Mouse (Mus musculus) kidney, adult 2 months (tissue): Measurements from ENCODE around the gene Dok1. TPM values are rescaled to one million over a fixed set of nuclear protein-coding genes. Genes with fewer than 3 reads are reported as not detected.

Experiments used
- DNase-seq: peaks from one replicate; pipeline ENCODE4 v3.0.0; 2021
- H3K27ac ChIP-seq: fragments of 200-500 bp; 2 replicates; pipeline ENCODE4 v1.5.1; 2012; ENCODE audit warnings: low read depth, low read length, control low read depth, inconsistent platforms; ENCODE audit not compliant: insufficient read depth
- H3K27me3 ChIP-seq: fragments of 200-500 bp; replicated peaks from 2 replicates; pipeline ENCODE4 v1.6.1; 2012; ENCODE audit warnings: mild to moderate bottlenecking, moderate library complexity, low read length, inconsistent platforms; ENCODE audit not compliant: control insufficient read depth, insufficient read depth
- H3K36me3 ChIP-seq: fragments of 200-500 bp; 2 replicates; pipeline ENCODE4 v1.6.1; 2012; ENCODE audit warnings: mild to moderate bottlenecking, moderate library complexity, low read length, inconsistent platforms; ENCODE audit not compliant: control insufficient read depth, insufficient read depth
- H3K4me1 ChIP-seq: fragments of 200-500 bp; 2 replicates; pipeline ENCODE4 v1.6.1; 2011; ENCODE audit warnings: low read length; ENCODE audit not compliant: control insufficient read depth, insufficient read depth
- H3K4me3 ChIP-seq: fragments of 200-500 bp; 2 replicates; pipeline ENCODE4 v1.5.1; 2011; ENCODE audit warnings: mild to moderate bottlenecking, low read depth, low read length, control low read depth; ENCODE audit not compliant: insufficient read depth
- CTCF ChIP-seq: fragments of 200-500 bp; conservative IDR thresholded peaks from 2 replicates; pipeline ENCODE4 v1.5.1; 2011; ENCODE audit warnings: low read depth, mild to moderate bottlenecking, control low read depth, low read length, moderate library complexity, mixed read lengths; ENCODE audit not compliant: insufficient read depth, insufficient read length
- POLR2A ChIP-seq: fragments of 200-500 bp; IDR thresholded peaks from one replicate; pipeline ENCODE4 v1.6.1; 2011; ENCODE audit warnings: low read depth, low read length, control low read depth
- WGBS: fragments of 180-500 bp; shearing (Covaris S2); methylation state at CpG from one replicate; pipeline ENCODE4 v1.1.7; 2018; 5-methylcytosine and 5-hydroxymethylcytosine counted together
- polyA plus RNA-seq: library from polyadenylated mRNA; depleted of rRNA; stranded (reverse); fragments of >200 nt; gene quantifications from 2 replicates; pipeline ENCODE4 v1.2.3, GENCODE M21; 2012

Gene Dok1
- polyA plus RNA-seq, 1 experiment, result 4.3 TPM

DNA sequence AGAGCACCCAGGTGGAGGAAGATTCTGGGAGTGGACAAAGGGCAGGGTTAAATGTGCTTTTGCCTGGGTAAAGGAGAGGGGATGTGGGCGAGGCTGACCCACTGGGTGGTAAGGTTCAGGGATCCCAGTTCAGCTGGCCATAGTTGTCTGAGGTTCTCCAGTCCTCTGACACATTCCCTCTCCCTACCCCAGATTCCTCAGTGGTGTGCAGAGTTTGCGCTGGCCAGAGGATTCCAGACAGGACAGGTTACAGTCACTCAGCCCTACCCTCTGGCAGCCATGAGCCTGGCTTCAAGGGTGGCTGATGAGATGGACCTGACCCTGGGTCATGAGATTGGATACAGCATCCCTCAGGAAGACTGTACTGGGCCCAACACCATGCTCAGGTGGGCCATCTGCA lies 25.5 kb upstream of the Dok1 start:
- no peaks in the 10 kb centered on the region for H3K36me3 ChIP-seq
- TF ChIP-seq CTCF (no peak), POLR2A (no peak)
- no peaks in the 10 kb centered on the region for H3K27me3 ChIP-seq
- WGBS, result 81% methylated on average over 2 of the region's 2 CpGs
- H3K4me3 ChIP-seq, result no peak overlapping the region
- no peak for DNase-seq
- no peak overlapping the region for H3K27ac ChIP-seq
- H3K4me1 ChIP-seq, result peaks cover 5% of the 10 kb centered on the region; the same call in 1 of the 2 replicates

DNA sequence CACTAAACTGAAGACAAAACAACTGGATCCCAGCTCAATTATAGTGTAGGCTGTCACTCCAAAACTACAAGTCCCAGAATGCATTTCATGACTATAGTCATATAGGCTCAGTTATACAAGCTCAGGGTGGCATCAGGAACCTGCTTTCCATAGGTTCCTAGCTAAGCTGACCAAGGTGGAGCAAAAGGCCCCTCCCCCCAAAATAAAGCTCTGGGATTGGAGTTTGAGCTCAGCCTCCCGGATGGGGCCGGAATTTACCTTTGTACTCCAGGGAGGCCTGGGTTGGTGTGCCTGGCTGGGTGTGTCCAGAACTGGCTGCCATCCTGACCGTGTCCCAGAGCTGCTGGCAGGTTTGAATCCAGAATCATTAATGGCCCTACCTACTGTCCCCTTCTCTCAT lies 24.5 kb upstream of the Dok1 start, which contains the start of gene Dqx1:
Gene Dqx1, plus strand, starts transcription at position 55 of the 400 bp plus-strand sequence.
- Histone ChIP-seq H3K36me3 (no peaks in the 10 kb centered on the region), H3K27me3 (no peaks in the 10 kb centered on the region), H3K4me3 (peak within 1 kb of the TSS; percentile 9; the same call in 1 of the 2 replicates), H3K4me1 (peaks cover 10% of the 10 kb centered on the region), H3K27ac (no peak within 1 kb of the TSS)
- TF ChIP-seq POLR2A, result no peak
- no peak for TF ChIP-seq CTCF
- DNase-seq, result peak; percentile 91
- WGBS, result 36% methylated on average over 3 of the region's 3 CpGs

- peak; percentile 30; the same call in 1 of the 2 replicates for TF ChIP-seq CTCF
- TF ChIP-seq POLR2A, result no peak
- Histone ChIP-seq H3K27me3 (no peaks in the 10 kb centered on the region), H3K4me3 (peak within 1 kb of the TSS; percentile 79), H3K27ac (peak within 1 kb of the TSS; percentile 61), H3K36me3 (no peaks in the 10 kb centered on the region), H3K4me1 (peaks cover 10% of the 10 kb centered on the region)
- under 1% methylated on average over 50 of the region's 50 CpGs for WGBS
- no peak for DNase-seq
Observed at GRCm38 (mm10) chr6:83054871-83055431, 21.7 kb upstream of the Dok1 start, which contains the start of gene Htra2. Gene Htra2, minus strand, starts transcription at chr6:83055273.

DNA sequence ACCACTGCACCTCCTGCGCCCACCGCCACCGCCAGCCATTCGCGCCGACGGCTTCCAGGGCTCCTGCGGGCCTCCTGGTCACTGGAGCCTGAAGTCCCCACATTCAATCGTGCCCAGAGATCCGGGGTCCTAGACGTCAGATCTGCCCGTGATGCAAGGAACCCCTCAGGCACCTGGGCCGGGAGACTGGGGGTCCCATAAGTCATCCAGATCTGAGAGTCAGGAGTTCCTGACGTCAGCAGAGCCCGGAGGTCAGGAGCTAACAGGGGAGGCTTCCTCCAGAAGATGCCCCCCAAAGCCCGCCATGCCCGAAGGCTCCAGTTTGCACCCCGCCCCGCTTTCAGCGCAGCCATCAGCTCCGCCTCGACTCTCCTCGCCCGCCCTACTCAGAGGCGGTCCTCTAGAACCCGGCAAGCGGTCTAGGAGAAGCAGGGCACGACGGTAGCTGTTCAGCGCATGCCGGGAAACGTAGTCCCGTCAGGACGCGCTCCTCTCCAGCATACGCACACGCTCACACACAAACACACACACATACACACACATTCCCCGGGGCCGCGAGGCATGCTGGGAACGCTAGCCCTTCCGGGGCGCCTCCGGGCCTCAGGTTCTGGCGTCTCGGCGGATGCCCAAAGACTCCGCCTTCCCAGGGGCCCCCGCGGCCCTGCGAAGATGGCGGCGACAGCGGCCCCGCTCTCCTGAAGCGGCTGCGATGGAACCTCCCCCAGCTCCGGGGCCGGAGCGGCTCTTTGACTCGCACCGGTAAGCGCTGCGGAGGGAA lies 21.0 kb upstream of the Dok1 start, which contains the start of gene Aup1:
Gene Aup1, plus strand, starts transcription at position 448 of the 778 bp plus-strand sequence.
- Histone ChIP-seq H3K36me3 (no peaks in the 10 kb centered on the region), H3K4me1 (peaks cover 10% of the 10 kb centered on the region), H3K27me3 (no peaks in the 10 kb centered on the region), H3K4me3 (peak within 1 kb of the TSS; percentile 79), H3K27ac (peak within 1 kb of the TSS; percentile 61)
- DNase-seq, result peak; percentile 99
- under 1% methylated on average over 64 of the region's 64 CpGs for WGBS
- TF ChIP-seq POLR2A (peak; percentile 40), CTCF (no peak)

DNA sequence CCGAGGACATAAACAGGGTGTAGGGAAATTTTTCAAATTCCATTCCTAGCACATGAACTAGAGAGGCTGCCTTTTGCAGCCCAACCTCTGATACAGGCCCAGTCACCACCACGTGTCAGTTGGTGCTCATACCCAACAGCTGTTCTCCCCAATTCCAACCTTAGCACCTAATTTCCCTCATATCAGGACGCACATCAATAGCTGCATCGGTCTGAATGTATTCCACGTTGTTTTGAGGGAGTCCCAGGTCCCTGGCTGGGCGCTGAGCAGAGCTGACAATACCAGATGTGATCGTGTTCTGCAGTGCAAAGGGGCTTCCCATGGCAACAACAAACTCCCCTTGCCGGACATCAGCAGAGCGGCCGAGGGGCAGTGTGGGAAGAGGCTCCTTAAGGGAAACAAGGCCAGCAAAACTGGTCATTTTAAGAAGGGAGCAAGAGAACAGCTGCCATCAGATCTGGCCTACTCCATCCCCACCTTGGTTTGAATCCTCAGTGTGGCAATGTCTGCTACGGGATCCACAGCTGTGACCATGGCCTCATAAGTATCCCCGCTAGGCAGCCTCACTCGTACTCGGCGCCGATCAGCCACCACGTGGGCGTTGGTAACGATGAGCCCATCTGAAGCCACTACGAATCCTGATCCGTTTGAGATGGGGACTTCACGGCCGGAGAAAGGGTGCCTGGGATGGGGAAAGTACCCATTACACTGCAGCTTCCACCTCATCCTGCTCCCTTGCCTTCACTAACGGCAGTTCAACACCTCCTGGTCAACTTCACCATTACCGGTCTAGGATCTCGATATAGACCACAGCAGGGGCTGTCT lies 20.1 kb upstream of the Dok1 start:
- Histone ChIP-seq H3K4me1 (peaks cover 10% of the 10 kb centered on the region), H3K27me3 (no peaks in the 10 kb centered on the region), H3K27ac (no peak overlapping the region), H3K36me3 (no peaks in the 10 kb centered on the region), H3K4me3 (peak overlapping the region; percentile 79)
- no peak for TF ChIP-seq CTCF
- no peak for TF ChIP-seq POLR2A
- DNase-seq, result peak; percentile 15
- WGBS, result 3% methylated on average over 26 of the region's 26 CpGs

DNA sequence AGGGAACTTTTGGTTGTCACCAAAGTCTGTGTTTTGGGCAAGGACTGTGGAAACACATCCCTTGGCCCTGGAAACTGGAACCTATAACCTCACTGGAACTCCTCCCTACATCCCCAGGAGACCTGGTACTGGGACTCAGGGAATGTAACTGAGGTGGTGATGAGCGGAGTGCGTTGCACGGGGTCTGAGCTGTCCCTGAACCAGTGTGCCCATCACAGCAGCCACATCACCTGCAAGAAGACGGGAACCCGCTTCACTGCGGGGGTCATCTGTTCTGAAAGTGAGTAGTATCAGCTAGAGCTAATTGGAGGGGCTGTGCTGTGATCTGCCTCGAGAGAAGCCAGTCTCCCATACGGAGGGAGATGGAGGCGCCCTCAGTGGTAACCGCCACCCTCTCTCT lies 16.1 kb upstream of the Dok1 start:
- Histone ChIP-seq H3K27ac (no peak overlapping the region), H3K27me3 (no peaks in the 10 kb centered on the region), H3K36me3 (no peaks in the 10 kb centered on the region), H3K4me1 (peaks cover 5% of the 10 kb centered on the region), H3K4me3 (no peak overlapping the region)
- TF ChIP-seq CTCF, result no peak
- TF ChIP-seq POLR2A, result no peak
- no peak for DNase-seq
- 79% methylated on average over 10 of the region's 10 CpGs for WGBS

DNA sequence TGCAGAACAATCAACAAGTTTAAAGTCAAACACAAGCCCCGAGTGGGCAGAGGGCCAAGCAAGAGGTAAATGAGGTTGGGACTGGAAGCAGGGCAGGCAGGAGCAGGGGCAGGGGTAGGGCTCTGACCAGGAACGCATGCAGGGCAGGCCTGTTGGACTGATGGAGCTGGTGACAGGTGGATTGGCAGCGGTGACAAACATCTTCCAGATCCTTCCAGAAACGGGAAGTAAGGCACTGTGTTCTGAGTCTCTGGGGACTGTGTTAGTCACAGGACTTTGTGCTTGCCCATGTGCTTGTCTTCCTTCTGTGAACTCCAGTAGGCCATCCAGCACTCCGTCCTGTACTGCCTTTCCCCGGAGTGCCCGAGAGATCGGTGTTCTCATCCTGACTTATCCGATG lies 11.5 kb upstream of the Dok1 start:
- TF ChIP-seq CTCF (no peak), POLR2A (no peak)
- H3K27me3 ChIP-seq, result no peaks in the 10 kb centered on the region
- DNase-seq, result peak; percentile 21
- no peak overlapping the region for H3K4me3 ChIP-seq
- 67% methylated on average over 9 of the region's 9 CpGs for WGBS
- H3K4me1 ChIP-seq, result no peaks in the 10 kb centered on the region
- H3K27ac ChIP-seq, result no peak overlapping the region
- no peaks in the 10 kb centered on the region for H3K36me3 ChIP-seq
